Mouse (Mus musculus): Measurements from ENCODE around the gene Mettl27.

DNA sequence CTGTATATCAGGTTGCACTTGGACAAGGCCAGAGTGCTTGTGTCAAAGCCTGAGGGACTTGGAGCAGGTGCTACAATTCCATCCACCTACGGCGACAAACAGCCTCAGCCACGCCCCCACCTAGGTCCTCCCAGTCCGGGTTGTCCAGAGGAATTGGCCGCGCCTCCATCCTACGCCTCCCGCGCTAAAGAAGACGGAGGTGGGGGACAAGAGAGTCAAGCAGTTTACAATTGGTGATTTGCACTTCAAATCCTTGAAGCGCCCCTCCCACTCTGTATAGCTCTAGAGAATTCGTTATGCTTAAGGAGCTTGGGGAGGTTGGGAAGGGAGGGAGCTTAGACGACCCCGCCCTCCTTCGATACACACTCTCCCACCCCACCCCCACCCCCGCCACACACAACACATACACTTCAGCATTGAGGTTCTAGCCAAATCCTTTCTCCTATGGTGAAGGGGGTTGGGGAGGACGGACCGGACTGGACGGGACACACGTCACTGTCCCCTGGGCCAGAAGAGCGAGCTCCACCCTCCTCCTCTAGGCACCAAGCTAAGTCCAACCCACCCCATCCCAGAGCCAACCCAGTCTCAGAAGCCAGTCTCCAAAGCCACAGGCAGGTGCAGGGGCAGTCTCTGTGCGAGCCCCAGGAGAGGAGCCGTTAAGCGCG is 53.6 kb downstream of the Mettl27 start, which contains the start of gene Cldn3:
- TF ChIP-seq CTCF (IDR thresholded peaks at IDR 0.05; ENCODE audit: extremely low read depth, insufficient read depth, low read length), result no peak
- TF ChIP-seq POLR2A (IDR thresholded peaks at IDR 0.05; ENCODE audit: extremely low read depth, insufficient read depth, low read length), result no peak

Measured in cortical plate, adult 2 months (tissue).